Mouse (Mus musculus): ENCODE results near the gene Olfr668.

- TF ChIP-seq GATA1 (IDR thresholded peaks at IDR 0.05; ENCODE audit: low read length) (no peak), TAL1 (IDR thresholded peaks at IDR 0.05; ENCODE audit: low read length) (no peak)
Measured at GRCm38 (mm10) chr7:104877731-104878130, 50.1 kb downstream of the Olfr668 start, which contains the start of gene Olfr665.

Measured in erythroblast, embryonic 14.5 days (primary cell).